In genomic region chr8:116943555-116944384, GRCm38 (mm10) we compare ENCODE assay signal across 8 mouse cellular contexts. TPM values are rescaled to one million over a fixed set of nuclear protein-coding genes. Genes with fewer than 3 reads are reported as not detected.
DNase-seq lines count a peak whose midpoint lies in the region; ATAC-seq lines count a peak whose summit lies in the region.

No protein-coding gene starts in this region.

- under 1% methylated on average over 62 of the region's 62 CpGs for WGBS in forebrain, embryonic 10.5 days
- under 1% methylated on average over 55 of the region's 62 CpGs for WGBS in macrophage (ENCODE audit: missing documents)

- peaks cover 51% of the 10 kb centered on the region for H3K79me2 ChIP-seq in macrophage (ENCODE audit: inconsistent target)

- DNase-seq in CD8-positive naive resting alpha-beta T cell, adult 2 months (ENCODE audit: low read depth in 2 of 2, low spot score in 2 of 2): peak; percentile 11 to 21
- DNase-seq in adrenal gland, adult 2 months: peak; percentile 48
- DNase-seq in forebrain, embryonic 10.5 days (ENCODE audit: extremely low spot score, low spot score): peak; percentile 21
- DNase-seq in left cerebral cortex, postnatal 10 days (ENCODE audit: extremely low spot score in 1 of 2, low spot score in 2 of 2): peak; percentile 12 to 47
- DNase-seq in right cerebral cortex, postnatal 14 days: peak; percentile 19

- H3K9me3 ChIP-seq in forebrain, embryonic 10.5 days: no peaks in the 10 kb centered on the region

- peak; percentile 24 to 30 for ATAC-seq in hematopoietic stem cell, adult 5-6 weeks (replicated peaks in 1 of 2; ENCODE audit: insufficient read depth in 1 of 2, low FRiP score in 2 of 2, low TSS enrichment in 1 of 2, low read depth in 1 of 2, poor library complexity in 2 of 2, severe bottlenecking in 2 of 2)
- no peak for ATAC-seq in erythroid progenitor cell, adult 5-6 weeks (replicated peaks; ENCODE audit: low FRiP score, poor library complexity, severe bottlenecking)

- intact Hi-C loops in left cerebral cortex, postnatal 10 days (cut with DNase I): loop anchor here (5.0 kb wide), 1 partner anchor 34 kb away; the partner anchor contains the start of gene 1700030J22Rik

- H3K27ac ChIP-seq in forebrain, embryonic 10.5 days: peak overlapping the region; percentile 88
- H3K27ac ChIP-seq in macrophage: peak overlapping the region; percentile 10; the same call in 1 of the 2 replicates

- H3K4me3 ChIP-seq in forebrain, embryonic 10.5 days: peak overlapping the region; percentile 95
- H3K4me3 ChIP-seq in macrophage (ENCODE audit: inconsistent target): peak overlapping the region; percentile 61

- no peaks in the 10 kb centered on the region for H3K27me3 ChIP-seq in forebrain, embryonic 10.5 days (ENCODE audit: poor library complexity, severe bottlenecking)

- H3K36me3 ChIP-seq in forebrain, embryonic 10.5 days (replicated peaks): peaks cover 31% of the 10 kb centered on the region
- H3K36me3 ChIP-seq in macrophage (ENCODE audit: inconsistent target): no peaks in the 10 kb centered on the region

- H3K4me1 ChIP-seq in forebrain, embryonic 10.5 days: peaks cover 32% of the 10 kb centered on the region

RNA-seq across cellular contexts. Expression of gene Atmin, which starts 0.6 kb away (rescaled TPM):
- 10 to 100 TPM; 23.6 to 23.7 TPM for total RNA-seq in adrenal gland, adult 2 months (2021)
- polyA plus RNA-seq in adrenal gland, adult 2 months (2012; rRNA removed): 10.1 and 10.4 TPM in 2 replicates
- 14.4 and 14.6 TPM in 2 replicates for polyA plus RNA-seq in forebrain, embryonic 10.5 days (2016; fragmentation: Nextera tagmentation; extraction: Ambion mirVana)
- total RNA-seq in hematopoietic stem cell, adult 5-6 weeks (2017): 14.8 and 20.0 TPM in 2 replicates
- 10 to 100 TPM; 32.4 to 34.1 TPM for total RNA-seq in left cerebral cortex, postnatal 10 days (2021)
- 1 to 10 TPM in 21 of 26 experiments, under 1 TPM in 5; 0.24 to 9.6 (median 2.9) TPM for total RNA-seq in macrophage (2018; cell fraction: chromatin; rRNA removed)
- total RNA-seq in macrophage (2018; cell fraction: cytosol; rRNA removed): 10 to 100 TPM in 24 of 26 experiments, 1 to 10 TPM in 2; 7.8 to 23.1 (median 19.0) TPM
- 10 to 100 TPM in 15 of 26 experiments, 1 to 10 TPM in 11; 2.7 to 22.7 (median 11.0) TPM for total RNA-seq in macrophage (2018; cell fraction: nucleus; rRNA removed)
- polyA plus RNA-seq in macrophage (2018): 13.1 to 14.3 TPM (median 13.5 TPM) in 3 replicates
- 7.2 and 10.5 TPM in 2 replicates for total RNA-seq in erythroid progenitor cell, adult 5-6 weeks (2015; ENCODE audit: low replicate concordance)
- total RNA-seq in erythroid progenitor cell, adult 5-6 weeks (2017; ENCODE audit: low replicate concordance): 1.0 and 2.3 TPM in 2 replicates

RNA-seq across cellular contexts. Expression of gene Cenpn, which starts 22.2 kb away (rescaled TPM):
- total RNA-seq in adrenal gland, adult 2 months (2021): 1 to 10 TPM; 3.3 to 3.9 TPM
- 1.7 and 2.6 TPM in 2 replicates for polyA plus RNA-seq in adrenal gland, adult 2 months (2012; rRNA removed)
- 69.5 and 71.7 TPM in 2 replicates for polyA plus RNA-seq in forebrain, embryonic 10.5 days (2016; fragmentation: Nextera tagmentation; extraction: Ambion mirVana)
- total RNA-seq in hematopoietic stem cell, adult 5-6 weeks (2017): 35.1 and 37.6 TPM in 2 replicates
- total RNA-seq in left cerebral cortex, postnatal 10 days (2021): 1 to 10 TPM; 2.3 to 3.3 TPM
- total RNA-seq in macrophage (2018; cell fraction: chromatin; rRNA removed): 10 to 100 TPM in 1 of 26 experiments, 1 to 10 TPM in 22, under 1 TPM in 1, not detected in 2; 0.66 to 10.2 (median 2.9) TPM
- 1 to 10 TPM in 25 of 26 experiments, under 1 TPM in 1; 0.96 to 3.0 (median 1.9) TPM for total RNA-seq in macrophage (2018; cell fraction: cytosol; rRNA removed)
- 10 to 100 TPM in 1 of 26 experiments, 1 to 10 TPM in 21, under 1 TPM in 3, not detected in 1; 0.35 to 10.8 (median 2.2) TPM for total RNA-seq in macrophage (2018; cell fraction: nucleus; rRNA removed)
- polyA plus RNA-seq in macrophage (2018): 2.0 to 6.7 TPM (median 4.5 TPM) in 3 replicates
- total RNA-seq in erythroid progenitor cell, adult 5-6 weeks (2015; ENCODE audit: low replicate concordance): 72.8 and 106 TPM in 2 replicates
- 62.6 and 77.5 TPM in 2 replicates for total RNA-seq in erythroid progenitor cell, adult 5-6 weeks (2017; ENCODE audit: low replicate concordance)

RNA-seq across cellular contexts. Expression of gene Cmc2, which starts 22.5 kb away (rescaled TPM):
- total RNA-seq in adrenal gland, adult 2 months (2021): 10 to 100 TPM; 55.5 to 72.8 TPM
- polyA plus RNA-seq in adrenal gland, adult 2 months (2012; rRNA removed): 6.9 and 7.6 TPM in 2 replicates
- 73.7 and 80.9 TPM in 2 replicates for polyA plus RNA-seq in forebrain, embryonic 10.5 days (2016; fragmentation: Nextera tagmentation; extraction: Ambion mirVana)
- total RNA-seq in hematopoietic stem cell, adult 5-6 weeks (2017): 30.6 and 59.6 TPM in 2 replicates
- total RNA-seq in left cerebral cortex, postnatal 10 days (2021): 10 to 100 TPM in 1 of 2 experiments, 1 to 10 TPM in 1; 10.0 to 11.3 TPM
- 1 to 10 TPM in 15 of 26 experiments, under 1 TPM in 2, not detected in 9; 0.41 to 6.3 (median 1.9) TPM for total RNA-seq in macrophage (2018; cell fraction: chromatin; rRNA removed)
- total RNA-seq in macrophage (2018; cell fraction: cytosol; rRNA removed): 10 to 100 TPM in 8 of 26 experiments, 1 to 10 TPM in 18; 5.9 to 15.8 (median 9.7) TPM
- 10 to 100 TPM in 1 of 26 experiments, 1 to 10 TPM in 24, under 1 TPM in 1; 0.82 to 10.5 (median 3.9) TPM for total RNA-seq in macrophage (2018; cell fraction: nucleus; rRNA removed)
- 7.6 to 14.5 TPM (median 13.8 TPM) in 3 replicates for polyA plus RNA-seq in macrophage (2018)
- total RNA-seq in erythroid progenitor cell, adult 5-6 weeks (2015; ENCODE audit: low replicate concordance): 38.6 and 67.4 TPM in 2 replicates
- total RNA-seq in erythroid progenitor cell, adult 5-6 weeks (2017; ENCODE audit: low replicate concordance): 87.8 and 107 TPM in 2 replicates

RNA-seq across cellular contexts. Expression of gene 1700030J22Rik, which starts 35.0 kb away (rescaled TPM):
- 1 to 10 TPM; 1.6 to 2.8 TPM for total RNA-seq in adrenal gland, adult 2 months (2021)
- polyA plus RNA-seq in adrenal gland, adult 2 months (2012; rRNA removed): 0.18 and 0.32 TPM in 2 replicates
- 2.4 and 2.9 TPM in 2 replicates for polyA plus RNA-seq in forebrain, embryonic 10.5 days (2016; fragmentation: Nextera tagmentation; extraction: Ambion mirVana)
- 0.55 TPM in 1 of 2 replicates, not detected in the other for total RNA-seq in hematopoietic stem cell, adult 5-6 weeks (2017)
- 10 to 100 TPM; 11.3 to 12.5 TPM for total RNA-seq in left cerebral cortex, postnatal 10 days (2021)
- 1 to 10 TPM in 12 of 26 experiments, under 1 TPM in 10, not detected in 4; 0.29 to 2.5 (median 1.2) TPM for total RNA-seq in macrophage (2018; cell fraction: chromatin; rRNA removed)
- total RNA-seq in macrophage (2018; cell fraction: cytosol; rRNA removed): 1 to 10 TPM in 11 of 26 experiments, under 1 TPM in 15; 0.14 to 1.4 (median 0.88) TPM
- 1 to 10 TPM in 12 of 26 experiments, under 1 TPM in 13, not detected in 1; 0.36 to 2.5 (median 0.92) TPM for total RNA-seq in macrophage (2018; cell fraction: nucleus; rRNA removed)
- 0.57 to 1.3 TPM (median 0.98 TPM) in 3 replicates for polyA plus RNA-seq in macrophage (2018)
- not detected in 2 replicates for total RNA-seq in erythroid progenitor cell, adult 5-6 weeks (2015; ENCODE audit: low replicate concordance)
- not detected in 2 replicates for total RNA-seq in erythroid progenitor cell, adult 5-6 weeks (2017; ENCODE audit: low replicate concordance)

RNA-seq across cellular contexts. Expression of gene Gcsh, which starts 49.6 kb away (rescaled TPM):
- 100 to 1,000 TPM; 113 to 195 TPM for total RNA-seq in adrenal gland, adult 2 months (2021)
- 45.9 and 60.4 TPM in 2 replicates for polyA plus RNA-seq in adrenal gland, adult 2 months (2012; rRNA removed)
- 204 and 205 TPM in 2 replicates for polyA plus RNA-seq in forebrain, embryonic 10.5 days (2016; fragmentation: Nextera tagmentation; extraction: Ambion mirVana)
- 67.4 and 72.6 TPM in 2 replicates for total RNA-seq in hematopoietic stem cell, adult 5-6 weeks (2017)
- total RNA-seq in left cerebral cortex, postnatal 10 days (2021): 10 to 100 TPM; 43.3 to 43.7 TPM
- 10 to 100 TPM in 4 of 26 experiments, 1 to 10 TPM in 21, under 1 TPM in 1; 0.96 to 17.0 (median 4.1) TPM for total RNA-seq in macrophage (2018; cell fraction: chromatin; rRNA removed)
- total RNA-seq in macrophage (2018; cell fraction: cytosol; rRNA removed): 10 to 100 TPM; 13.8 to 33.5 (median 25.1) TPM
- total RNA-seq in macrophage (2018; cell fraction: nucleus; rRNA removed): 10 to 100 TPM in 7 of 26 experiments, 1 to 10 TPM in 19; 1.8 to 27.4 (median 7.8) TPM
- 26.8 to 67.0 TPM (median 34.5 TPM) in 3 replicates for polyA plus RNA-seq in macrophage (2018)
- 2.2 and 2.5 TPM in 2 replicates for total RNA-seq in erythroid progenitor cell, adult 5-6 weeks (2015; ENCODE audit: low replicate concordance)
- total RNA-seq in erythroid progenitor cell, adult 5-6 weeks (2017; ENCODE audit: low replicate concordance): 4.6 and 4.9 TPM in 2 replicates
